Mouse (Mus musculus) urinary bladder, postnatal 14 days (tissue): ENCODE results near the gene Shisa2.

Source experiments
- DNase-seq: peaks from one replicate; pipeline ENCODE4 v3.0.0; 2021; ENCODE audit warnings: low spot score

Gene Shisa2

GRCm38 (mm10) chr14:59632067-59632466 lies 7.0 kb downstream of the Shisa2 start:
- DNase-seq = no peak

DNA sequence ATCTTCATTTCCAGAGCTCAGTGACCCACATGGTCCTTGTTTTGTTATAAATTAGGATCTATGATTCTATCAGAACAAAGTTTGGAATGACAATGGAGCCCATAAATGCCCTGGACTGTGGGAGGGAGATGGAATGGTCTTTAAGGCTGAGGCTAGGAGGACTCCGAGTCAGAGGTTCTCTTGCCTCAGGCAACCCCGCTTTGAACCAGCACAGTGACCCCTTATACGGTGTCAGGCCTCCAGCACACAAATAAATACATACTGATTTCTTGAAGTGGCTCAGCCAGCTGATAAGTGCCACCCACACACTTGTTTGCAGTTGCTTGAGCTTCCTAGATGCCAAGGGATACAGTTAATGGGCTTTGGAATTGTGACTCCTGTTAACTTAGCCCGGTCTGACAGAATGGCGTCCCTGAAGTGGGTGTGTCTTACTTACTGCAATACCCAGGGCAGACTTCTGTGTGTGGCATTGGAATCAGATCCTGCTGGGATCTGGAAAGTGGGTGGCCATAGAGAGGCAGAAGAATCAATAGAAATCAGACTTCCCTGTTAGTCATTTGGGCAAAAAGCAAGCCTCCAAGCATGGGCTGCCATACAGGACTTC lies 8.3 kb downstream of the Shisa2 start:
- DNase-seq = no peak

DNA sequence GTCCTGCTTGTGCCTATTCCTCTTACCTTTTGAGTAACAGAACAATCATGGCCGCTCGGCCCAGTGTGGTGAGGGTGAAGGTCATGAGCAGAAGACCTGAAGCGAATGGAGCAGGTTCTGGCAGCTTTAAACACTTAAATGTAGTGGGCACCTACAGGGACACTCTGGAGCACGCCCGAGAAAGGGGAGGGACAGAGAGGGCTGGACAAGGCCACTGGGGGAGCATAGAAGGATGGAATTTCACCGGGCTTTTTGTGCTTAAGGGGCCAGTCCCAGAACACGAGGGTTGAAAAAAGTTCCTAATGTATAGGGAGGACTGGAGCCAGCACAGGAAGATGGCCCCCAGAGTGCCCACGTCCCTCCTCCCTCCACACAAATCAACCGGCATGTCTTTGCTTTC lies 8.9 kb downstream of the Shisa2 start:
- DNase-seq = no peak

DNA sequence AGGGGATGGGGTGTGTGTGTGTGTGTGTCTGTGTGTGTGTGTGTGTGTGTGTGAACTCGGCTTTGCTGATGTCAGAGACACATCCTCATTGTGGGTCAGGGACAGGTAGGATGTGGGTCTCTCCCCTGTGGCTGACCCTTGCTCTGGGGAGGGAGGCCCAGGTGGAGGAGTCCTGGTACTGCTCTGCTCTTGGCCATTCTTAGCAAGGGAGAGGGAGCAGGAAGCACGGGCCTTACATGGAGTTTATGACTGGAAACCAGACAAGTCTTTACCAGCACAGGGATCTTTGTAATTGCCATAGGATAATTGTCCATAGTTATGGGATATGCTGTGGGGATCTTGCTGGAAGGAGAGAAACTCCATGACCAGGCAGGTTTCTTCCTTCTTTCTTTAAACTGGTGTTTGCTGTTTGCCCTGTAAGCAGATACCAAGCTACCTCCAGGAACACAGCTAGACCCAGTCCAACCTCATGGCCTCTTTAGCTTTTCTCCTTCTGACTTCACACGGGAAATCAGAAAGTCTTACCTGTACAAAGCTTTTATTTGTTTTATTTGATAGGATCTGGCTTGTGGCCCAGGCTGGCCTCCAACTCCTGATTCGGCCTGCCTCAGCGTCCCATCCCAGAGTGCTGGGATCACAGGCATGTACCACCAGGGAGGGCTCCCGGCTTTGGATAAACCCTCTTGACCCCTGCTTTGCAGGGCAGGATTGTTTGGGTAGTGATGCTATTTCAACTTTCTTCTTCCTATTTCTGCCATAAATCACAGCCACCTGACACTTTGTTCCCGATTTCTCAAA lies 14.0 kb downstream of the Shisa2 start:
- no peak for DNase-seq

- no peak for DNase-seq
Observed at GRCm38 (mm10) chr14:59641856-59642255, 16.7 kb downstream of the Shisa2 start.

GRCm38 (mm10) chr14:59643582-59643981 lies 18.5 kb downstream of the Shisa2 start:
- peak; percentile 19 for DNase-seq

DNA sequence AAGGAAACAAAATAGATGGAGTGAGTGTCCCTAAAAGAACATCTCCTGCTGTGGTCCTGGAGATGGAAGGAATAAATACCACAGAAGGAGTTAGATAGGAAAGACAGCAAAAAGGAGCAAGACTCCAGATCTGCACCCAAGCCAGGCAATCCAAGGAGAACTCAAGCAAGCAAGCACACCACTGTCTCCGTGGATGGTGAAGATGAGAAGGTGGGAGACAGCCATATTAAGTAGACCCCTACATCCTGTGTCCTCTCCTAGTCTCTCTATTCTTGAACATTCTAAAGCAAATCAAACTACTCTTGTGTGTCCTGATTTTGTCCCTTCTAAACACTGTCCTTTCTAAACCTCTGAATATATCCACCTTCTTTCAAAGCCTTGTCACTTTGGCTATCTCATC lies 19.1 kb downstream of the Shisa2 start:
- DNase-seq = no peak

DNA sequence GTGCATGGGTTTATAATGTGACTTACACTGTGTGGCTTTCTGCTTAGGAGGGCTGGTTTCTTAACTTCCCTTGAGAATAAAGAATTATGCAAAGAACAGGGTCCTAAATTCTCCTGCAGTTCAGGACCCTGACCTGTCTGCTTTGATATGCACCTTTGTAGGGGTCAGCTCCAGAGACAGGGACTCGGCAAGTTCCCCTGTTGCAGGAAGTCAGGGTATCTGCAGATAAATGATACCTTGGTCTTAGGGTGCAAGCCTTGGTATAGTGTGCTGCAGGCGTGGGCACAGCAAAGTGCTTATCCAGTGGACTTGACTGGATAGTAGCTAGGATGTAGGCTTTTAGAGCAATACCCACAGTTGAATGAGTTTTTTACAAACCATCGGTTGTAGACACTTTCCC lies 19.8 kb downstream of the Shisa2 start:
- DNase-seq = no peak

DNA sequence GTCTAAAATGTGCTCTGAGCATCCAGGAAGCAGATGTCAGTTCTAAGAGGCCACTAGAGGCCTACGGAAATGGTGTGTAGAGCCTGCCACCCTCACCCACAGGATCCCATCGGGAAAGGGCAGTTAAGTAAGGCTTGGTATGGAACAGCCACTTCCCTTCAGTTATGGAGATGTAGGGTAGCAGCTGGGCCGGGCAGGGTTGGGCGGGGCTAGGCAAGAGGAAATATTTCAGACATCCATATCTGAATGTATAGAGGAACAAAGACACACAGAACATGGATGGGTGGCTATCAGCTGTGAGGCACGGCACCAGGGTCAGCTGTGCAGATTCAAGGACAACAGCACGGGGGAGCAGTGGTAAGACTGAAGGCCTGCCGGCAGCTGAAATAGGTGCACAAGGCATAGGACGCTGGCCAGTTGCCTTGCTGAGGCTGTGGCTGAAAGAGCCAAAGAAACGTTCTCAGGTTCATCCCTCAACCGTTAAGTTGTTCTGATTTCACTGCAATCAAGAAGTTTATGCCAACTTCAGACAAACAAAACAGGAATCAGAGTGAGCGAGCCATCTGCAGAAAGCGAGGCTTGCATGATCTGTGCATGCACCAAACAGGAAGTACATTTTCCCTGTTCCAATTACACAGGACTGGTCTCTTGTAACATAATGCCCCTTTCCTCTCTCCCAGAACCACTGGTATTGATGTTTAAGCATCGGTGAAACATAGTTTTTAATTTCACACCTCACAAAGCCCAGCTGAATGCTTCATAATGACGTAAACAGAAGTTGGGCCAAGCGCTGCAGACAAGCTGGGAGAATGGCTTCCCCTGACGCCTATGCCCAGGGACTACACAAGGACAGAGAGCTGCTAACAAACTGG lies 22.0 kb downstream of the Shisa2 start:
- DNase-seq = no peak

GRCm38 (mm10) chr14:59648611-59649010 lies 23.5 kb downstream of the Shisa2 start:
- no peak for DNase-seq

DNA sequence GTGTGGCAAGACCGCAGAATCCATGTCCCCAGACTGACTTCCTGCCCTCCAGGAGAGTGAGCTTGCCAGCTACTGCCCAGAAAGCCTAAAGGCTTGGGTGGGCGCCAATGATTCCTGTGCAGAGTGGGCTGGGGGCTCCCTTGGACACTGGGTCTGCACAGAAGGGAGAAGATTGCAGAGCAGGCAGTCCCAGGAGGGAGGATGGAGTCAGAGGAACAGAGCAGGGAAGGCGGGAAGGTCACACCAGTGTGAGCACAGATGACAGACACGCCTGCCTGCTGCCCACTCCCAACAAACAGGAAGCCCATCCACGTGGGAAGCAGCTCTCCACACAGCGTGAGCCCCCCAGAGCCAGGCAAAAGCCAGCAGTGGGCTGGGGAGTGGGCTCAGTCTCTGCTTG lies 24.2 kb downstream of the Shisa2 start:
- DNase-seq = no peak

DNA sequence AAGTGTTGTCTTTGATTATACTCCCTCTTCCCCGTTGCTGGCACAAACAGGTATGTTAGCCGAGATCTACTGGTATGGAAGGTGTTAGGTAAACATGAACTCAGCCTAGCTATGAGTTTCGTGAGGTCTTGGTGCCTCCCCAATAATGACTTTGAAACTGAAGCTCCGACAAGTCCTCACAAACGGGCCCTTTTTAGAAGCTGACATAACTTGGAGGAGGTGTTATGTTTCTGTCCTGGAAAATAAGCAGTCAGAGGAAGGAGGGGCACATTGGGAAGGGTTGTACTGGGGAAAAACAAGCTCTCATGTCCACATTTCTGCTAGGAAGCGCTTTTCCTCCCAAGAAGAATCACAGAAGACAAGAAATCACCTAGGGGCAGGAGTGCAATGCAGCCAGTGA lies 31.5 kb downstream of the Shisa2 start:
- no peak for DNase-seq

DNA sequence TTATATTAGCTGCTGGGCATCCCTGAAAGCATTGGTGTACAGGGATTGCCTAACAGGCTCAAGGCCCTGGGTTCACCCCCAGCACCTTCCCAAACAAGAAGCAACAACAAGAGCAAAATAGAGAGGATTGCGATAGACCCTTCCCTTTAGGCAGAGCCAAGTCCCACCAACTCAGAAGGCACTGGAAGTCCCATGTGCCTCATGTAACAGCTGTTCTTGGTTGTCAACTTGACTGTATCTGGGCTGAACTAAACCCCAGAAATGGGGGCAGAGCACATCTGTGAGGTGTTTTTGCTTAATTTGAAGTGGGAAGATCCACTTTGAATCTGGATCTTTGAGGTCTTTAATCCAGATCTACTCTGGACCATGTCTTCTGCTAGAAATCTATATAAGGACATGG lies 32.0 kb downstream of the Shisa2 start:
- no peak for DNase-seq

- DNase-seq = no peak
Observed at GRCm38 (mm10) chr14:59672893-59673515, 47.9 kb downstream of the Shisa2 start.

DNA sequence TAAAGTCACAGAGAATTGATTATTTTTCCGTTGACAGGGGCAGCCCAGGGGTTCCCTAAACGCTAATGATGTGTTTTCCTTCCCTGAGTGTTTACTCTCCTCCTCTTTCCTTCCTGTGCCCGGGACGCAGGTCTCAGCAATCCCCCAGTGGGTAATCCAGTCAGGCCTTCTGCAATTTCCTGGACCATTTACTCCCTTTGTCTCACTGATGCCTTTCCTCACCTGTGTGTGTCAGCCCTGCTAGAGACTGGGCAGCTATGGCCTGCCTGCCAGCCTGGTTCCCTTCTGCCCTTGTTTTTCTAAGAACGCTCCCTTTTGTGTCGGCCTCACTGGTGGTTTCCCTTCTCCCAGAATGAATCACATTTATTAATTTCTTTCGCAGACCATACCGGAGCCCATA lies 49.4 kb downstream of the Shisa2 start:
- DNase-seq = no peak

DNA sequence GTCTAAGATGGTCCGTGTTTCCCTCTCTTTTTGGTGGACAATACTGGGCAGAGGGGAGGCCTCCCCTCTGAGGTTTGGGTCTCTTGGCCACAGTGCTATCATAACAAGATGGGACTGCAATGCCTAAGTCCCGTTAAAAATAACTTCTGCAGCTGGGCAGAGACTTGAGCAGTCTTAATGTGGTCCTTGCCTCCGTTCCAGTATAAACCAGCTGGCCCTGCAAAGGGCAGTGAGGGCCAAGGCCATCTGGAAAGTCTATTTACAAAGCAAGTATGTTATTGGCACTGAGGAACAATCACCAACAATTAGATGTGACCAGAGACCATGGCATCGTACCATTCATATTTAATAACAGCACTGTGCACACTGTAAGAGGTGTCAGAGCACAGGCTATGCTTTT lies 50.2 kb downstream of the Shisa2 start:
- no peak for DNase-seq

DNA sequence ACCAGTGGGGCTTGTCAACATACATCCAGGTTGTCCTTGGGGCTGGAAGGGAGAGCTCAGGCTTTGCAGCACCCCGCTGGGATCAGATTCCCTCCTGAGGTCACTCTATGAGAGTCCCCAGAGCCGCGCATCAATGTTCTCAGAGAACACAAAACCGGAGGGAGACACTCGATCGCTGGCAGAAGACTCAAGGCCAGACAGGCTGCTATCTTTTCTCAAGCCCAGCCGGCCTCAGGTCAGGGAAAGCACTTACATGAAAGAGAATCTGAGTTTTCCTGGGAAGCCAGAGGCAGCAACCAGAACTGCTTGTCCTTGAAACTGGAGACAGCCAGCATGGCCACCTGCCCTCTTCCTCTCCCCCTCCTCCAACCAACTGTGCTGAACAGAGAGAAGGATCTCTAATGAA lies 52.5 kb downstream of the Shisa2 start:
- no peak for DNase-seq
